Mouse (Mus musculus) embryo, embryonic 9.5 days (tissue): ENCODE measurements at regions not wholly inside any gene's neighbourhood (a gene's known extent, or its start where the extent isn't known, plus 50 kb on each side); places are given as distances from the start of the nearest gene placed in this dataset.
"Not testable (repeated sequence)": the region's sequence is repeated elsewhere in the genome, so short reads cannot be mapped to it uniquely, and the experiment has no call there.

ENCODE experiments used
- DNase-seq: peaks from one replicate; pipeline ENCODE4 v3.0.0-alpha.2; 2017; ENCODE audit errors: extremely low spot score

DNA sequence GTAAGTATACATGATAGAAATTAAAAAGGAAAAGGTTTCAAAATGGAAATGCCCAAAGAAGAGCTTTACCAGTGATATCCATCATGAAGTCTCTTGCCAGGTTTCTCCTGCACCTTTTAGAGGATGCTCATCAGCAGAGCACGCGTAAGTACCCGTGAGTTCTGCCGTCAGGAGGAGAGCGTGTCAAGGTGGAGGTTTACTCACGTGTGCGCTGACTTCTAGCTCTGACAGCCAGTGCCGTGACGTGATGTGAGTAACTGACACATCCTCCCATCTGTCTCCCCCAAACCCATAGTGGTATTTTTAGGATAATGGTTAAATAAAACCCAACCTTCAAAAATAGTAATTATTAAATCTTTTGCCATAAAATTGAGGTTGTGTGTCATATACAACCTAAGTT lies 55.3 kb downstream of the Adra2a start:
- DNase-seq, result no peak

DNA sequence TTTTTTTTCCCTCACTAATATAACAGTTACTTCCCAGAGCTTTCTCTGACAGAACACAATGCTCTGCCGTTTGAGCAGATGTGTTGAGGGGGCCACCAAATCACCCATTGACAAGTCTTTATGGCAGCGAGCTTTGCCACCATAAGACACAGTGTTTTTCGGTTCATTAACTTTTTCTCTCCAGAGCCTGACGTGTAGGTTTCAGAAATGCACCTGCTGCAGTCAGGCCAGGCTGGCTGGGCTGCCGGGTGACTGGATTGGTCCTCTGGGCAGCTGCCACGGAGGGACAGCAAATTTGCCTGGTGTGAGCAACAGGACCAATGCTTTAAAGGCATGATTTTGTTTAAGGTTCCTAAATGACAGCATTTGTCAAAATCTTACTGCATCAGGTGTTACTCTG lies 55.8 kb downstream of the Adra2a start:
- DNase-seq, result no peak

DNA sequence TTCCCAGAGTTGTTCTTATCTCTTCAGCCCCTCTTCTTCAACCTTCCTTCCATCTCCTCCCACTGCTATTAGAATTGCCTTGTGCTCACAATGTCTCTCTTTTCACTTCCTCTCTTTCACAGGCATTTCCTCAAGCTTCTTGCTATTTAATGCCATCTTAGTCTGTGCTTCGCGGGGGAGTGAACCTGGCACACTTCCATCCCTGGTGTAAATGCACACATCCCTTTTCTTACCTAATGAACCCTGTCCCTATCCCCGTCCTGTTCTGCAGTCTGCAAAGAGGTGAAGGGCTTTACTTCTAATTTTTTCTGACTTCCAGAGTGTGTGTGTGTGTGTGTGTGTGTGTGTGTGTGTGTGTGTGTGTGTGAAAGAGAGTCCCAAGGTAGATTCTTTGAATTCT lies 62.6 kb downstream of the Adra2a start:
- DNase-seq, result no peak

DNA sequence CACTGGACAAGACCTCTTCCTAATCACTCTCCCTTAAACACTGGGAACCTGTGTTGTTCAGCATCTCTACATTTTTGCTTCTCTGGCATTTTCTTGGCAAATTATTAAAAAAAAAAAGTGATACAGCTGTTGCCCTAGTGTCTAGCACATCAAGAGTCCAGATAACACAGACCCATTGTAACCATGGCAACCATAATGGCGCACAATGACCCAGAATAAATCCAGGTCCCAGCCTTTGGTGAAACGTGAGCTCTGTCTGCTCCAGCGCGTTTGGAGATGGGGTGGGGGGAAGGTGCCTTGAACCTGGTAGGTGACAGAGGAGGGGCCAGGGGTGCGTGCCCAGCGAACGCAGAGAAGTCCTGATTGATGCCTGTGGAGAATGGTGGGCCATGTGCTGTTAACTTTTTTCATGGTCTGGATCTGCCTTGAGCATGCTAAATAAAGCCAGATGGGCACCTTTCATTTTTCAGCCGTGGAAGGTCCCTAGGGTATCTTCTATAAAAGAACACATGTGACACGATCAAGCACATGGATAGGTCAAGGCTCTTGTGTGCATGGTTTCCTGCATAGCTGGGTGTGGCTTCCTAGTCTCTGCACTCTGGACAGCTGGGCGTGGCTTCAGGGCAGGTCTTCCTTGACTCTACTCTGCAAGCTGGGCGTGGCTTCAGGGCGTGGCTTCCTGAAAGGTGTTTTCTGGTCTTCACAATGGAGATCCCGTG lies 63.3 kb downstream of the Adra2a start:
- DNase-seq, result peak; percentile 10

DNA sequence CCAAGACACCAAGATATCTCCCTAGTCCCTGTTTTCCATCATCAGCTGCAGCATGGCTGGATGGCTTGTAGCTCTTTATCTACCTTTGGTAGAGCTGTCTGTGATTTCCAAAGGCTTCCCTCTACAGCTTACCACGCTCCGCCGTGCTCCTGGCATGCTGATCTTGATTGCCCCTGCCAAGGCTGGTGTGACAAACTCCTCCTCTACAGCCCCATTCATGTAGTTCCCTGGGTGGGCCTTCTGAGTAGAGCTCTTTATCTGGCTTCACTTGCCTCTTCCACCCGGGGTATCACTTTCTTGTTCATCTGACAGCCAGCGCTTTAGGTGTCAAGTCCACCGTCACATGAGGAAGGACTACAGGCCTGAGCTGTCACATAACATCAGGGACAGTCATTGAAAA lies 66.1 kb downstream of the Adra2a start:
- DNase-seq, result no peak

DNA sequence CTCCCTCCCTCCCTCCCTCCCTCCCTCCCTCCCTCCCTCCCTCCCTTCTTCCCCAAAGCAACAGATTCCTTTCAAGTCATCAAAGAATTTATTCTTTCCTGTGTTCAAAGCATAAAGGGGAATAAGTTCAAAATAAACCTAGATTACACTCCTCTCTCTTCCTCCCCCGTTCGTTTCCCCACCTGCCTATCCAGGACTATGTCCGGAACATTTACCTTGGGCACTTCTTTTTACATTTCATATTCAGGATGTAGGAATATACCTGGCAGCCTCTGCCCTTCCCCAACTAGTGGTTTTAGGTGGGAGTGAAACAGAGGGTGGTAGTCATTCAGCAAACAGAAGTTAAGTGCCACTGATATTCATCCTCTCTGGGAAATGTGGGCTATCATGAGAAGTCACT lies 68.7 kb downstream of the Adra2a start:
- DNase-seq, result no peak

DNA sequence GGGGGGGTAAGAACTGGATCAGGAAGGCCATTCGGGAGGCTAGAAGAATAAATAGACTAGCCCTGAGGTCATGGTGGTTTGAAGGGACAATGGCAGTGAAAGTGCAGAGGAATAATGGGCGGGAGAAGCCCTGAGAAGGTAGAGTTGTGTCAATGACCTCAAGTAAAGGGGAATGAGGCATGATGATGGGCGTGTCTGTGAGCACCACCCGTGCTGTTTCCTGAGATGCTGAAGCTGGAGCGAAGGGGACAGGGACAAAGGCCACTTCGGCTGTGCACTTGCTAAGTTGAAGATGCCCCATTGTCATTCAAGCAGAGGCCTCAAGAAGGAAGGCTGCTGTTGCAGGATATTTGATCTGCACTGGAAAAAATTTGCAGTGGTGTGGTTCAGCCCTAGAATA lies 69.5 kb downstream of the Adra2a start:
- no peak for DNase-seq

DNA sequence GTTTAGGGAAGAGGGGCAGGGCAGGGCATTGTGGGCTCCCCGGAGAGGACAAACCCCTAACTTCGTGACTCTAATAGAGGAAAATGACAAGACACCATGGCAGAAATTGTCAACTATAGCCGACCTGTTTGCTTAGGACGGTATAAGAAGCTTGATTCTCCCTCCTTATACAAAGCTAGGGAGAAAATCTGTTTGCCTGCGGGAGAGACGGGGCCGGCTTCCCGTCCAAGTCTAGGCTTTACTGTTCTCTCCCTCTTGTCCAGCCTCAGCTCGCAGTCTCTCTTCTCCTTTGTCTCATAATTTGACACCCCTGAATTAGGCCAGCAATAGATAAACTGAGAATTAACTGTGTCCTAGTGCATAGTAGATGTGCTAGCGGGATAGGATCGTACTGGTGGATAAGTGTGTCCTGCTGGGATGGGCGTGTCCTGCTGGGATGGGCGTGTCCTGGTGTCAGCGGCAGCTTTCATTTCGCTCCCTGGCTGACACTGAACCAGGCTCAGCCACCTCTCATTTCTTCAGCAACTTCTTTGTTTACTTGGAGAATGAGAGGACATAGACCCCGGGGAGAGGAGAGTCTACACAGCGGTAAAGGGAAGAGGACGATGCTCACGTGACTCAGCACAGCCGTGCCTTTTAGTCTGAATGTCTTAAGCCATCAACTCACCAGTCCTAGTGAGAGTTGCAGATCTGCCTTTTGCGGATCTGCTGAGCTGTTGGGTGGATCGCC lies 70.8 kb downstream of the Adra2a start:
- peak; percentile 69 for DNase-seq

DNA sequence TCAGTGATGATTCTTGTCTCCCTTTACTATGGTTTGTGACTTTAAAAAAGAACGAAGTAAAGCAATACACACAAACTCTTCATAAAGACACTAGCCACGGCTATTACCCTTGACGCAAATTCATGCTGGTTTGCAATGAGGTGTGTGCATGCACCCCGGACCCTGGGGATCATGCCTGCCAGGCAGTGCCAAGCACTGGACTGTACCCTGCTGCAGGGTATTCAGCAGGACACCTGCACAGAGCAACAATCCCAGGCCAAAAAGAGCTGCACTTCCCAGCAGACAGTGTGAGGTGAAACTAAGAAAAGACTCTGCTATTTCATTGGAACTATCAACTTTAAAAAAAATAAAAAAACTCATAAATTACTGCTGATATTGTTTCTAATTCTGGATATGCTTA lies 71.4 kb downstream of the Adra2a start:
- DNase-seq, result no peak

DNA sequence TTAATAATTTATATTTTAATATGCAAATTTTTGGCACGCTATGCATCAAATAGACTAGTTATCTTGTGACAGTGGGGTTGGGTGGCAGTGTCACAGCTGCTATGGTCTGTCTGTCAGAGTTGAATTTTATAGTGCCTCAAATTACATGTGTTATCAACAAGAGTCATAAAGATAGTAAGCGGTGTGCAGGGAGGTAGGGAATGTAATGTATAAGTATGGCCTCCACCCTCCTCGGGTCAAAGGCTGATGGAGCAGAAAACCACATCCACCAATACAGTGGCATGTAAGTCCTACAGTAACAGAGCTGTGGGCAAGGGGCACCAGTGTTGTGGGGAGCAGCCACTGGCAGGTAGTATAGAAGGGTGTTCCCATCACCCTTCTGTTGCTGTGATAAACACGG lies 72.9 kb downstream of the Adra2a start:
- no peak for DNase-seq

DNA sequence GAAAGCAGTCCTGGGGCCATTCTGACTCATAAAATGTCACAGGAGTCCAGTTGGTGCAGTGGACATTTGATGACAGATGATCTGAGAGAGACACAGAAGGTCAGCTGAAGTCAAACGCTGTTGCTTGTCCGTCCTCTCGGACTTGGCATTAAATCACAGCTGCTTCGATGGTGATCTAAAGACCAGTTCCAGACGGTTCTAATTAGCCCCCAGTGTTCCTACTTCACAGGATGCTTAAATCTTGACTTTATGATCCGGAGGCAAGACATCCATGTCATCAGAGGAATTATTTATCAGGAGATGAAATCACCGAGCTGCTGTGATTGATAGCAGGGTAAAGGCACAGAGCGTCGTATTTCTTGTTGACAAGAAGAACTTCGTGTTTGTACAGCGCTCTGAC lies 73.7 kb downstream of the Adra2a start:
- DNase-seq, result peak; percentile 13

DNA sequence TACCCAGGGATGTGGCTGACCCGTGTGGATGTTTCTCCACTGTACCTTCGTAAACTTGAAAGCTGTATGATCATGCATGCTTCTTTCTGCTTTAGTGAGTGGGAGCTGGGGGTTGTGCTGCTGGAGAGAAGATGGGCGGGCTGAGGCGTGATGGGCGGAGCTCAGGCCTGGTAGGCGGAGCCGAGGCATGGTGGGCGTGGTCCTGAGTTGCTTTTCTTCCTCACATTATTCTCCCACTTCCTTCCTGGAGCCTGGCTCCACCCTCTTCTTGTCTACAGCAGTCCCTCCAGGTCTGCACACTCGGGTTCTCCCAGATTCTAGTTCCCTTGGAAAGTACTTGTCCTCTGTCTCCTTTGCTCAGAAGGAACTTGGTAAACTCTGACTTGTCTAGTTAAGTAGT lies 79.6 kb downstream of the Adra2a start:
- no peak for DNase-seq

DNA sequence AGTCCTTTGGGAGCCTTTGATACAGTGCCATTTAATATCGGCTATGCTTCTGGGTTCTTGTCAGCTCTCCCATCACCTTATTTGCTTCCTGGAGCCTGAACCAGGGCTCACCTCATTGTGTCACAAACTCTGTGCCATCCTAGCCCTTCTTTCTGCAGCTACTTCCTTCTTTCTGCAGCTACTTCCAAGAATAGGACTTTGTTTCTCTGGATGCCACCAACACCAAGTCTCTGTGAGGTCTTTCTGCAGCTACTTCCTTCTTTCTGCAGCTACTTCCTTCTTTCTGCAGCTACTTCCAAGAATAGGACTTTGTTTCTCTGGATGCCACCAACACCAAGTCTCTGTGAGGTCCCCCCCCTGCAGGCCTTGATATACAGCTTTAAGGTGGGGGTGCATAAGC lies 107.8 kb downstream of the Adra2a start:
- DNase-seq, result not testable (repeated sequence)

DNA sequence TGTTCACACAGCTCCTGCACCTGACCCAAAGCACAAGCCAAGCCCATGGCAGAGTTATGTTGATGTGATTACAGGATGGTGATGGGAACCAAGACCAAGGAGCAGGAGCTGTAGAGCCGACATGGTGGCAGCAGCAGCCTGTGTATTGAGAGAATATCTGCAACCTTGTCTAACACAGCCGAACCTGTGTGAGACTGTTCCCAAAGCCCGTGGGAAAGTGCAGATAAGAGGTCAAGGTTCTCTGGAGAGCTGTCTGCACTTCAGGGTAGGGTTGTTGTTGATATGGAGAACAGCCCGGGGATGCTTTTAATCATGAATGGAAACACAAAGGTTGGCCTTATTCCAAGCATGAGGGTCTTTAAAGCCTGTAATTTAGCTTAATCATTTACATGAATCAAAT lies 110.4 kb downstream of the Adra2a start:
- DNase-seq, result no peak

DNA sequence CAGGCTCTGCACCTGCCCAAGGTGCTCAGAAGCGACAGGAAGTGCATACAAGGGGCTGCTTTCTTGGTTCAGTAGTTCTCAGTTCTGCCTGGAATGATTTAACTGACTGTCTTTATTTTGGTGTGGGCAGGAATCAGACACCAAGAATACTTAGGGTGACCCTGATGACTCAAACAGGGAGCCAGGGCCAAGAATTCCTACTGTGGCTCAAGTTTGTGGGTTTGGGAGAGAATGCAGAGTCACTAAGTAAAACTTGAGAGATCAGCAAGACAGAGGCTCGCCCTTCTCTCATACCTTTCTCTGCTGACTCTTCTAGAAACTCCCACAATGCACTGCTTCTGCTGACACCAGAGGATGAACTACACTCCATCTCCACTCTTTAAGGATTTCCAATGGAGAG lies 126.4 kb downstream of the Adra2a start:
- no peak for DNase-seq

DNA sequence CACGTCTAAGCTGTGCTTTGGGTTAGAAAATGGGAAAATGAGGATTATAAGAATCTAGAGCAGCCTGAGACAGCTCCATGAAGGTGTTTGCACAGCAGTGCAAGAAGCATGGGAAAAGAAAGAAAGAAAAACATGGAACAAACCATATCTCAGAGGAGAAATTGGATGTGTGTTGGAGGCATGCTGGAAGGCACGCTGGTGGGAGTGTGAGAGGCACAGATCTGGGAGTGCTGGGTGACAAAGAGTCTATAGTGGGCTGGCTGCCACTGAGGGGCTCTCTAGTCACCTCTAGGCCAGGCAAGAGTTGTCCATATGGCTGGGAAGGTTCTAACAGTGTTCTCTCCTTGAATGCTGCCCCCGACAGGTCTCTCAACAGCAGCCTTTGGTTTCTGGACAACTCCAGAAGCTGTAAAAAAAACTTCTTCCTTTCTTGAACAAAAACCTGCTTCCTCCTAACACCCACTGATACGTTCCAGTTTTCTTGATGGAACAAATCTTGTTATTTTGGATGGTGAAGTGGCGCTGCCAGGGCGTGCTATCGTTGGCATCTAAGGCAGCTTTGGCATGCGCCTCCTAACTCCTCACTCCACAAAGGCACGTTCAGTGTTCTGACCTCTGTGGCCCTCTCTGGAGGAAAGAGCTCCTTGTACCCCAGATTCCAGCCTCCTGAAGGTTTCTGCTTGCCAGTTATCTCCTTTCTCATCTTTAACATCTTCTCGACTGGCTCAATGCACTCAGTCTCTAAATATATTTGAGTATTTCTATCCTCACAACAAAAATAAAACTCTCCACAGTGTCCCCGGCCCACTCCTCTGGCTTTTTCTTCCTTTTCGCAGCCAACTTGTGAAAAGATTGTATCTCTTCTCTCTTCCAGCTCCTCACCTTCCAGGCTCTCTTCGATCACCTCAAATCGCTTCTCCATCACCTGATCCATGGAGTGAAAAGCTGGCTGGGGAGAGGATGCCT lies 130.4 kb downstream of the Adra2a start:
- DNase-seq, result no peak

DNA sequence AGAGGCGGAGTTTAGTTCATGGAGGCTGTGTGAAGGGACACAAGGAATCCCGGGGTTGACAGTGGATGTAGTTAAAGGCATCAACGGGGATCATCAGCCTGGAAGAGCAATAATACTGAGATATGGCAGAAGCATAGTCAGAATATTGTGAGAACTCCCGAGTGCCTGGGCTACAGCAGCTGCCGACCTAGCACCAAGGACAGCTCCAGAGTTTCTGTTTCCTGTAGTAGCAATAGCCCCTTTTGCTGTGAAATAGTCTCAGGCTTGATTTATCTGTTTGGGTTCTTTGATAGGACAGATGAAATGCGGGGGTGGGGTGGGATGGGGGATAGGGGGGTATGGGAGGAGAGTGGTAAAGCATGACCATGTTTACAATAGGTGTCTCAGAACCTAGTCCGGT lies 131.8 kb downstream of the Adra2a start:
- peak; percentile 35 for DNase-seq

DNA sequence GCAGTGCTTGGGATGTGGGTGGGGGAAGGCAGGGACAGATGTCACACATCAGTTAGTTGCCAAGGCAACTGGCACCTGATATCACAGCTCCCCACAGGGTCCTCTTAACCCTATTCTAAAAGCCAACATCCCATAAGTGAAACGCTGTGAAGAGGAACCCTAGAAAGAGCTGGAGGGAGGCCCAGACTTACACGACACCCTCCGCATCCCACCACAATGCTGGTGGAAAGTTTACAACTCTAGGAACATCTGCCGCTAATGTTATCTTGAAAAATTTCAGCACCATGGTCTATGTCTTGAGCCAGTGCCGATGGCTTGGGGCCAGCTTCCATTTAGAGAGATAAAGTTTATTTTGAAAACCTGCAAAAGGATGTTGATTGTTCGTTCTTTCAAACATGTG lies 133.5 kb downstream of the Adra2a start:
- DNase-seq, result no peak

DNA sequence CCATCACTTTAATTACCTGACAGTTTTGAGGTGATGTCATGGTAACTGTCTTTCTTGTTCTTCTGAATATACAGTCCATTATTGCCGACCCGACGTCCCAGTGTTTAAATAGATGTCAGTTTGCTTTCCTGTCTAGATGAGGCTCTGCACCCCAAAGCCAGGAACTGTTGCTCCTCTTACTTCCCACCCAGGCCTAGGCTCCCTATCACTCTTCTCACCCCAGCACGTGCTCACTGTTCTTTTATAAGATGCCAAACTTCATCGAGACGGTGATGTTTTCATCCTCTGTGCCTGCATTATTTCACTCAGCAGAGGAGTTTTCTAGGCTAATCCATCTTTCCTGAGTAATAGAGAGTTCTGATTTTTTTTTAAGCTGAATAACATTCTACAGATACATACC lies 156.5 kb downstream of the Adra2a start:
- no peak for DNase-seq

DNA sequence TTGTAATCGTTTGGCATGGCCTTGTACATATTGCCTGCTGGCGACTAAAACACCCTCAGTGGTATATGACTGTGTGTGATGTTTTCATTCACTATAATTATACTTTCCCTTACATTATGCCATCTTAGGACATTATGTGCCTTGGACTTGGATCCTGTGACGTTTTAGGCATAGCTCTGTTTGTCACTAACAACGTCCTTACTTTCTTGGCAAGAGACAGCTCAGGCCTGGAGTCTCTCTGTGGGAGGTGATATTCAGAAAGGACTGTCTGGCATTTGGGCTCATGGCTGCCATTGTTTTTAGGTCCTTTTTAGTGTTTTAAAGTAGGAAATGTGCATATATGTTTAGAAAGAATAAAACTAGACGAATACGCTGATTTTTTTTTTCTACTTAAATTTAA lies 158.5 kb downstream of the Adra2a start:
- no peak for DNase-seq

DNA sequence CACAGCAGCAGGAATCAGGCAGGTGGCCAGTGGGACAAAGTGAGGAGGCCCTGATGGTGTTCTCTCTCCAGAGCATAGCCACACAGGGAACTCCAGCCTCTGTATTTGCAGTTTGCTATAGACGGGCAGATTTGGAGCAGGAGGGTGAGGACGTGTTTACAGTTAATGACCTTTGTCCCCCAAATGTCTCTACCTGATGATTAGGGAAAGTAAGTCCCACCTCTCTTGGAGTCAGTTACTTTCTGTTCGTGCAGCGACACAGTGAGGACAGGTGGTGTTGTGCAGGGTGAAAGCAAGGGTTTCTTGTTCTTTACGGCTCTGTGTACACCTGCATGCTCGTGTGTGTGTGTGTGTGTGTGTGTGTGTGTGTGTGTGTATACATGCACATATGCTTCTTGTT lies 162.9 kb downstream of the Adra2a start:
- DNase-seq, result no peak

DNA sequence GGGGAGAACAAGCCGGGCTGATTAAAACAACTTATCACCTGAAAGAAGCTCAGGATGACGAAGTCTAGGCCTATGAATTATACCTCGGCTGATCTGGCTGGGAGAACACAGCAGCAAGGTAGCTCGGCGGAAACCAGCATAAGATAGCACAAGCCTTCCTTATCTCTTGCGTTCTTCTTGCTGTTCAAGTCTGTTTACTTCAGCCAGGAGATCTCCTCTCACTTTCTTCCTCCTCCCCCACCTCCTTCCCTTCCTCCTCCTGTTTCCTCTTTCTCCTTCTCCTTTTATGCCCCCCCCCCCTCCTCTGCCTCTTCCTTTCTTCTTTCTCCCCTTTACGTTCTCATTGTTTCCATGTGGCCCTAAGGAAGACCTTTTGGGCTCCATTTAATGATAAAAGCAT lies 168.2 kb downstream of the Adra2a start:
- no peak for DNase-seq

DNA sequence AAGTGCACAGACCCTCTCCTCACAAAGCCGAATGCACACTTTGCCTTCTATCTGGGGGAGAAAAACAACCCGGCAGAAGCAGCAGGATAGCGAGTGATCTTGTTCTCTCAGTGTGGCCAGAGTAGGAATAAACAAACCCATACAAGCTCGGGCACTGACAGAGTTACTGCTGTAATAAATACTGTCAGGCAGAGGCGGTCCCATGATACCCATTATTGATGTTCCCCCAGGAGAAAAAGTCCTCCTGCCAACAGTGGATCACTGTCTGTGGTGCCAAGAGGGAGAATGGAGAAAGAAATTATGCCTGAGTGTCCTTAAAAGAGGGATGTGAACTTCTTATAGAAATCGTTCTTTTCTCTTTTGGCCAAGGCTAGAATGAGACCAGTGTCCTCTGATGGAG lies 200.2 kb downstream of the Adra2a start:
- DNase-seq, result no peak
